Mouse (Mus musculus): Measurements from ENCODE around the gene D6Ertd527e. TPM values are rescaled to one million over a fixed set of nuclear protein-coding genes. Genes with fewer than 3 reads are reported as not detected.

The D6Ertd527e gene
- total RNA-seq, 1 experiment = not detected

DNA sequence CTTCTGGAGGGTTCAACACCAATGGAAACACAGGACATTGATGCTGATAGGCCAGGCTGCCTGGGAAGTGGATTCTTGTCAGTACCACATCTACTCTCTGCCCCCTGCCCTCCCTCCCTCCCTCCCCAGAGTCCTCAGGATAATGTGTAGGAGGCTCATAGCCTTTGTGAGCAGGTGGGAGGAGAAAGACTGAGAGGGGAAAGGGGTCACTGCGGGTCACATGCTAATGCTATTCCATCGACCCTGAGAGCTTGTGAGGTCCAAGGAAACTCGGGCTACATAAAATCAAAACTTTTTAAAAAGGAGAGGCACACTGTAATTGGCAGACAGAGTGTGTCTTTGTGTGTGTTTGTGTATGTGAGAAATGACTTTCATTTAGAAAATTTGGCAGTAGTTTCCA lies 5.3 kb upstream of the D6Ertd527e start:
- no peak overlapping the region for H3K4me3 ChIP-seq (ENCODE audit: insufficient read depth in 1 of 2, low read depth in 1 of 2, low read length in 2 of 2, poor library complexity in 1 of 2, severe bottlenecking in 1 of 2)
- DNase-seq (ENCODE audit: low read depth, low spot score) = no peak
- no peak overlapping the region for H3K27ac ChIP-seq (ENCODE audit: insufficient read depth, low read depth, low read length, poor library complexity, severe bottlenecking)
- H3K9me3 ChIP-seq (ENCODE audit: control insufficient read depth, insufficient read depth, low read depth, low read length) = no peaks in the 10 kb centered on the region
- TF ChIP-seq ZC3H11A (IDR thresholded peaks at IDR 0.05; ENCODE audit: borderline replicate concordance, low read depth, low read length) (no peak), ZNF384 (IDR thresholded peaks at IDR 0.05; ENCODE audit: low read depth, low read length) (no peak), CHD2 (IDR thresholded peaks at IDR 0.05; ENCODE audit: low read depth, low read length) (no peak), MAFK (IDR thresholded peaks at IDR 0.05; ENCODE audit: insufficient read depth, low read depth, low read length) (no peak), HCFC1 (IDR thresholded peaks at IDR 0.05; ENCODE audit: borderline replicate concordance, insufficient read depth, low read length) (no peak)
- H3K36me3 ChIP-seq (ENCODE audit: control insufficient read depth, insufficient read depth, low read length, poor library complexity, severe bottlenecking) = no peaks in the 10 kb centered on the region
- in situ Hi-C loops (cut with MboI; ENCODE audit: low sequenced_read_pairs in 2 of 2, unreplicated experiment in 2 of 2) = no loop called here
- no peak overlapping the region for H3K9ac ChIP-seq (ENCODE audit: insufficient read depth, low read depth, low read length, poor library complexity, severe bottlenecking)
- peaks cover 0 to 3% of the 10 kb centered on the region in 2 experiments; a peak in 1 of 4 replicates for H3K4me1 ChIP-seq (ENCODE audit: control insufficient read depth in 2 of 2, insufficient read depth in 2 of 2, low read length in 2 of 2, poor library complexity in 1 of 2)

DNA sequence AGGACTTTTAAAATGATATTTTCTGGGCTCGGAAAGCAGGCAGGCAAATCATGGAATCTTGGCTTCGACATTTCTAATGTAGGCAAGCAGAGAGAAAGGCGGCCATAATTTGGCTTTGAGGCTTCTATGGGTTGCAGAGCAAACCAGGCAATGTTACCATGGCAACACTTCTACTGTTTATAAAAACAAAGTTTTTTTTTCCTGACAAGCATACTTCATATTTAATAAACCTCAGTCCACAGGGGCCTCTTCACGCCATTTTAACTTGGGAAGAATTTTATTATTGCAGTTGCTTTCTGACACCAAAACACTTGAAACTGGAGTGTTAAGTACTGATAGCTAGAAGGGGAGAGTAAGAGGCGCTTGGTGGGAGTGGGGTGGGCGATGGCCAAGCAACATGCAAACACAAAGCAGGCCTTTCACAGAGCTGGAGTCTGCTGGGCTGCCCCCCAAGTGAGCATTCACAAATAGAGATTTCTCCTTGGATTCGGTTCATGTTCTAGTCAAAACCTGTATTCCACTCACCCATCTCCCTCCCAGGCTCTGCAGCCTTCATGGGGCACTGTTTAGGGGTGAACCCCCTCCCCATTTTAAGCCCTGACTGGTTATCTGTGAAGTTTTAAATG lies 4.8 kb upstream of the D6Ertd527e start:
- H3K36me3 ChIP-seq (ENCODE audit: control insufficient read depth, insufficient read depth, low read length, poor library complexity, severe bottlenecking) = no peaks in the 10 kb centered on the region
- TF ChIP-seq CHD2 (IDR thresholded peaks at IDR 0.05; ENCODE audit: low read depth, low read length) (no peak), HCFC1 (IDR thresholded peaks at IDR 0.05; ENCODE audit: borderline replicate concordance, insufficient read depth, low read length) (no peak), MAFK (IDR thresholded peaks at IDR 0.05; ENCODE audit: insufficient read depth, low read depth, low read length) (no peak), ZC3H11A (IDR thresholded peaks at IDR 0.05; ENCODE audit: borderline replicate concordance, low read depth, low read length) (no peak), ZNF384 (IDR thresholded peaks at IDR 0.05; ENCODE audit: low read depth, low read length) (no peak)
- H3K27ac ChIP-seq (ENCODE audit: insufficient read depth, low read depth, low read length, poor library complexity, severe bottlenecking) = no peak overlapping the region
- no peak for DNase-seq (ENCODE audit: low read depth, low spot score)
- peaks cover 0 to 3% of the 10 kb centered on the region in 2 experiments; a peak in 1 of 4 replicates for H3K4me1 ChIP-seq (ENCODE audit: control insufficient read depth in 2 of 2, insufficient read depth in 2 of 2, low read length in 2 of 2, poor library complexity in 1 of 2)
- in situ Hi-C loops (cut with MboI; ENCODE audit: low sequenced_read_pairs in 2 of 2, unreplicated experiment in 2 of 2) = loop anchor here (25.0 kb wide), 1 partner anchor 213 kb away; no protein-coding TSS in a partner anchor
- no peak overlapping the region for H3K9ac ChIP-seq (ENCODE audit: insufficient read depth, low read depth, low read length, poor library complexity, severe bottlenecking)
- no peak overlapping the region for H3K4me3 ChIP-seq (ENCODE audit: insufficient read depth in 1 of 2, low read depth in 1 of 2, low read length in 2 of 2, poor library complexity in 1 of 2, severe bottlenecking in 1 of 2)
- H3K9me3 ChIP-seq (ENCODE audit: control insufficient read depth, insufficient read depth, low read depth, low read length) = no peaks in the 10 kb centered on the region

DNA sequence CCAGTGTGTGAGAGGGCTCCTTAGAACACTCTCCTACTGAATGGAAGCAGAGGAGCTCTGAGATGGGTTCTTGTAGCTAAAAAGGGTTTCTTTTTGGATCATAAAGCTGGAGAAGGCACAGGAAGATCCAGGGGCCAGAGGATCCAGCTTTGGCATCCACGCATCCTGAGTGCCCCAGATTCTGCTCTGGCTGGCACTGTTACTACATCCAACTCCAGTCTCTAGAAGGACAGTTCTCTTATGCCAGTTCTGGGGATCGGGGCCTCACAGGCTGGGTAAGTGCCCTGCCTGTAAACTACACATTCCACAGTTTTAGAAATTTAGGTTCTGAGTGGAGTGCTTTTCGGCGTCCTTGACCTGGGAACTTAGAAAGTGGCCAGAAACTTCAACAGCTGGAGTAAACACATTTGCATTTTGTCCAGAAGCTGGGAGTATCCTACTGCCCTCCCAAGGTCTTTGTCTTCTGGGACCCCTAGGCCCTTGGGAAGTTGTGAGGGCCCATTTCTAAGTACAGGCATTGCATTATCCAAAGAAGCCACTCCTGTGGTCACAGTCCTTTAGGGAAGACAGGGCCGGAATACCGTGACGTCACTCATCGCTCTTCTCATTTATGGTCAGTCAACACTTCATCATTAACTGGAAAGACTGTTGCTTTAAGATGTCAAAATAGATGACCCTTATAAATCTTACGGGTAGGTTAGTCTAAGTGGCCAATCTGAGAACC lies 4.1 kb upstream of the D6Ertd527e start:
- Histone ChIP-seq H3K27ac (ENCODE audit: insufficient read depth, low read depth, low read length, poor library complexity, severe bottlenecking) (no peak overlapping the region), H3K9ac (ENCODE audit: insufficient read depth, low read depth, low read length, poor library complexity, severe bottlenecking) (no peak overlapping the region; the same call in 1 of the 2 replicates)
- in situ Hi-C loops (cut with MboI; ENCODE audit: low sequenced_read_pairs in 2 of 2, unreplicated experiment in 2 of 2) = loop anchor here (25.0 kb wide), 1 partner anchor 212 kb away; no protein-coding TSS in a partner anchor

DNA sequence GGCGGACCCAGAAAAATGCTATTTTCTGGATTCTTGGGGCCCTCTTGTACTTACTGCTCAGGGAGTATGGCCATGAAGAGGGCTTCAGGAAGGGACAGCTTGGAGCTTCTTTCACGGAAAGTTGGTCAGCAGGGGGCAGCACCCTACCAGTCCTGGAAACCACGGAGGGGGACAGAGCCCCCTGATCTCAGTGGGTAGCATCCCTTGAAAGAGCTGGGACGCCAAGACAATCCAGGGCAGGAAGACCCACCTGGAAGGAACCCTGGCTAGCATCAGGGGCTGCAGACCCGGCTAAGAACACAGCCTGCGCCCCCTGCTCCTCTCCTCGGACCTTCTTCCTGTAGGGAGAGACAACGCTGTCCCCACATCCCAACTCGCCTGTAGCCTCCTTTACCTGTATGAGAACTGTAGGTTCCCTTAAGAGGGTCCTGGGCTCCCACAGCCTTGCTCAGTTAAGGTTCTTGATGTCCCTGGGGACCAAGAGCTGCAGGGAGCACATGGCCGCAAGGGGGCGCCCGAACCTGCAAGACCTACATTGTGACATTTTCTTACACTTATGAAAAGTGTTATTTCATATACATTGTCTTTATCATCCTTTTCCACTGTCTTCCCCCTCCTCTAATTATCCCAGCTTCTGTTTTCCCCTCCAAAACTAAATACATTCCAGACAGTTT lies 3.1 kb upstream of the D6Ertd527e start:
- in situ Hi-C loops (cut with MboI; ENCODE audit: low sequenced_read_pairs in 2 of 2, unreplicated experiment in 2 of 2) = loop anchor here (25.0 kb wide), 1 partner anchor 211 kb away; no protein-coding TSS in a partner anchor

More for the DNA sequence above, 4.1 kb upstream of the D6Ertd527e start:
- Histone ChIP-seq H3K36me3 (ENCODE audit: control insufficient read depth, insufficient read depth, low read length, poor library complexity, severe bottlenecking) (no peaks in the 10 kb centered on the region), H3K9me3 (ENCODE audit: control insufficient read depth, insufficient read depth, low read depth, low read length) (no peaks in the 10 kb centered on the region), H3K4me1 (ENCODE audit: control insufficient read depth in 2 of 2, insufficient read depth in 2 of 2, low read length in 2 of 2, poor library complexity in 1 of 2) (peaks cover 0 to 3% of the 10 kb centered on the region in 2 experiments; a peak in 1 of 4 replicates), H3K4me3 (ENCODE audit: insufficient read depth in 1 of 2, low read depth in 1 of 2, low read length in 2 of 2, poor library complexity in 1 of 2, severe bottlenecking in 1 of 2) (no peak overlapping the region)
- no peak for DNase-seq (ENCODE audit: low read depth, low spot score)
- TF ChIP-seq MAFK (IDR thresholded peaks at IDR 0.05; ENCODE audit: insufficient read depth, low read depth, low read length) = no peak
- no peak for TF ChIP-seq HCFC1 (IDR thresholded peaks at IDR 0.05; ENCODE audit: borderline replicate concordance, insufficient read depth, low read length)
- no peak for TF ChIP-seq ZC3H11A (IDR thresholded peaks at IDR 0.05; ENCODE audit: borderline replicate concordance, low read depth, low read length)
- no peak for TF ChIP-seq CHD2 (IDR thresholded peaks at IDR 0.05; ENCODE audit: low read depth, low read length)
- TF ChIP-seq ZNF384 (IDR thresholded peaks at IDR 0.05; ENCODE audit: low read depth, low read length) = no peak

More for the DNA sequence above, 3.1 kb upstream of the D6Ertd527e start:
- no peaks in the 10 kb centered on the region for H3K36me3 ChIP-seq (ENCODE audit: control insufficient read depth, insufficient read depth, low read length, poor library complexity, severe bottlenecking)
- peak overlapping the region; percentile 25 to 45 for H3K4me3 ChIP-seq (ENCODE audit: insufficient read depth in 1 of 2, low read depth in 1 of 2, low read length in 2 of 2, poor library complexity in 1 of 2, severe bottlenecking in 1 of 2)
- TF ChIP-seq MAFK (IDR thresholded peaks at IDR 0.05; ENCODE audit: insufficient read depth, low read depth, low read length) (no peak), ZC3H11A (IDR thresholded peaks at IDR 0.05; ENCODE audit: borderline replicate concordance, low read depth, low read length) (peak; percentile 32; the same call in 1 of the 2 replicates)
- no peaks in the 10 kb centered on the region for H3K9me3 ChIP-seq (ENCODE audit: control insufficient read depth, insufficient read depth, low read depth, low read length)
- H3K9ac ChIP-seq (ENCODE audit: insufficient read depth, low read depth, low read length, poor library complexity, severe bottlenecking) = peak overlapping the region; percentile 58
- H3K4me1 ChIP-seq (ENCODE audit: control insufficient read depth in 2 of 2, insufficient read depth in 2 of 2, low read length in 2 of 2, poor library complexity in 1 of 2) = peaks cover 0 to 3% of the 10 kb centered on the region in 2 experiments; a peak in 1 of 4 replicates
- DNase-seq (ENCODE audit: low read depth, low spot score) = peak; percentile 65
- H3K27ac ChIP-seq (ENCODE audit: insufficient read depth, low read depth, low read length, poor library complexity, severe bottlenecking) = no peak overlapping the region

Measured in ES-E14 (cell line).